Comparison of ENCODE assay signal across 20 mouse cellular contexts in genomic region chr16:86826641-86827040, GRCm38 (mm10).
"Had no signal": no experiment of that assay in that cellular context is flagged by ENCODE, and none has a peak within 500 bp of the region (broad histone marks: within the 10 kb centered on the region; RNA-seq: fewer than 3 reads in every experiment).

No protein-coding gene starts in this region.

- H3K4me1 ChIP-seq: intestine, embryonic 15.5 days; limb, embryonic 10.5 days; liver, embryonic 15.5 days; megakaryocyte, embryonic 14.5 days; midbrain, embryonic 10.5 days; neural tube, embryonic 13.5 days; stomach, embryonic 15.5 days had no signal

- DNase-seq: kidney, adult 11 months; kidney, adult 8-10 months; kidney, postnatal 10 days; kidney, postnatal 36 days; layer of hippocampus, adult 9-11 months; liver; right cerebral cortex, postnatal 25 days; spleen, adult 18-20 months; thymus, postnatal 25 days had no signal

- H3K27ac ChIP-seq: intestine, embryonic 15.5 days; kidney, embryonic 15.5 days; limb, embryonic 10.5 days; limb, embryonic 13.5 days; liver, embryonic 15.5 days; midbrain, embryonic 10.5 days; midbrain, embryonic 13.5 days; neural tube, embryonic 13.5 days; stomach, embryonic 15.5 days had no signal

- H3K4me3 ChIP-seq: intestine, embryonic 15.5 days; kidney, embryonic 15.5 days; limb, embryonic 10.5 days; limb, embryonic 13.5 days; liver, embryonic 15.5 days; megakaryocyte, embryonic 14.5 days; midbrain, embryonic 10.5 days; midbrain, embryonic 13.5 days; myocyte; neural tube, embryonic 13.5 days; stomach, embryonic 15.5 days had no signal
